Mouse (Mus musculus) lung, postnatal 0 days (tissue): ENCODE results near the gene Nrg3.

Experiments used
- CTCF ChIP-seq: IDR thresholded peaks from 2 replicates; pipeline ENCODE4 v1.5.1; 2016; ENCODE audit warnings: antibody characterized with exemption, mild to moderate bottlenecking
- EP300 ChIP-seq: IDR thresholded peaks from 2 replicates; pipeline ENCODE4 v1.6.1; 2016; ENCODE audit warnings: antibody characterized with exemption, mild to moderate bottlenecking, control low read depth

GRCm38 (mm10) chr14:38616969-38617368 is 855.9 kb downstream of the Nrg3 start:
- no peak for TF ChIP-seq CTCF
- TF ChIP-seq EP300, result no peak
